Mouse (Mus musculus) embryonic facial prominence, embryonic 14.5 days (tissue): ENCODE measurements around the gene Tifa. TPM values are rescaled to one million over a fixed set of nuclear protein-coding genes. Genes with fewer than 3 reads are reported as not detected.
A peak's percentile ranks its signal among the peaks of the same experiment; 100 is the strongest.

ENCODE experiments used
- ATAC-seq: fragments of 200-750 bp; cut with Nextera tagmentation; 2 replicates; pipeline ENCODE4 v1.8.0; 2017; ENCODE audit warnings: low read depth, moderate number of reproducible peaks, moderate TSS enrichment
- DNase-seq: peaks from one replicate; pipeline ENCODE4 v3.0.0-alpha.2; 2015; ENCODE audit warnings: low spot score
- H3K27ac ChIP-seq: fragments of 300-500 bp; sonication (generic); replicated peaks from 2 replicates; pipeline ENCODE4 v1.5.1; 2014; ENCODE audit warnings: low read depth, mild to moderate bottlenecking, low read length, moderate library complexity
- H3K27me3 ChIP-seq: fragments of 300-500 bp; sonication (generic); replicated peaks from 2 replicates; pipeline ENCODE4 v1.6.1; 2014; ENCODE audit warnings: low read length; ENCODE audit not compliant: control insufficient read depth, insufficient read depth
- H3K36me3 ChIP-seq: fragments of 300-500 bp; sonication (generic); 2 replicates; pipeline ENCODE4 v1.6.1; 2014; ENCODE audit warnings: low read length, mixed read lengths; ENCODE audit not compliant: control insufficient read depth, insufficient read depth
- H3K4me1 ChIP-seq: fragments of 300-500 bp; sonication (generic); 2 replicates; pipeline ENCODE4 v1.6.1; 2014; ENCODE audit warnings: antibody characterized with exemption, low read length; ENCODE audit not compliant: control insufficient read depth, insufficient read depth
- H3K4me2 ChIP-seq: fragments of 300-500 bp; sonication (generic); 2 replicates; pipeline ENCODE4 v1.6.1; 2014; ENCODE audit warnings: low read depth, mild to moderate bottlenecking, low read length, moderate library complexity, mixed read lengths
- H3K4me3 ChIP-seq: fragments of 300-500 bp; sonication (generic); 2 replicates; pipeline ENCODE4 v1.5.1; 2014; ENCODE audit warnings: low read depth, mild to moderate bottlenecking, low read length
- H3K9ac ChIP-seq: fragments of 300-500 bp; sonication (generic); 2 replicates; pipeline ENCODE4 v1.6.1; 2014; ENCODE audit warnings: low read depth, mild to moderate bottlenecking, low read length, moderate library complexity, mixed read lengths
- H3K9me3 ChIP-seq: fragments of 300-500 bp; sonication (generic); 2 replicates; pipeline ENCODE4 v1.6.1; 2016; ENCODE audit warnings: low read length; ENCODE audit not compliant: control insufficient read depth
- WGBS: fragments of 180-500 bp; shearing (Covaris S2); extraction: QIAGEN DNeasy Blood & Tissue Kit; methylation state at CpG from one replicate; pipeline ENCODE4 v1.1.7; 2014; 5-methylcytosine and 5-hydroxymethylcytosine counted together
- polyA plus RNA-seq: library from polyadenylated mRNA; unstranded; fragments of >200 nt; fragmentation: Nextera tagmentation; extraction: Ambion mirVana; gene quantifications from 2 replicates; pipeline ENCODE4 v1.2.1, GENCODE M21; 2014

Gene Tifa
- polyA plus RNA-seq = 4.2 and 5.6 TPM in 2 replicates

DNA sequence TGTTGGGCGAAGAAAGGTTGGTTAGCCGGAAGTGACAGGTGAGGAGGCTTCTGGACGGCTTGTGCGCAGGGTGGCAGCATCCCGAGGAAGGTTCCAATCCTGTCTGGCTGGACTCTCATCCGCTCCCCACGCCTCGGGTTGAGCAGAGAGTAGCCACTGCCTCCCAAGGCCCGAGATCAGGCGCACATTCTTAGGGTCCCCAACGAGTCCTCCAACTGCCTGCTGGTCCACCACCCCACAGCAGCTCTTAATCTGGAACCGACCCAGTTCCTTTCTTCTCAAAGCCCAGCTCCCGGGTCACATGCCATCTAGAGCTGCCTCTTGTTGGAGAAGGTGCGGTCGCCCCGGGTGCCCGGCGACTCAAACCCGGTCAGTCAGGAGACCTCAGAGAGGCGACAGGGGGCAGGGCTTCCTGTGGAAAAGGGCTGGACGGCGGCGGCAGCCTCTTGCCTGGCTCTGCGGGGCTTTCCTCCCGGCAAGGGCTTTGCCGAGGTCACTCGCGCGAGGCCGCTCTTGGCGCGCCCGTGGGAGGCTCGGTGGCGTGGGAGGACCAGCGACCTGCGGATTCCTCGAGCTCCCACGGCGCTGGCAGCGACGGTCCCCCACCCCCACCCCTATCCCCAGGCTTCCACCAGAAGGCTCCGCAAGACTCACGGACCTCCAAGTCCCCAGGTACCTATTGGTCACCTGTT lies at the start of gene Tifa:
Gene Tifa (plus strand): TSS at position 306 of the 692 bp plus-strand sequence.
- Histone ChIP-seq H3K27ac (0 out of 2 replicates have a peak within 1 kb of the TSS, but pooled peaks have one; percentile 13), H3K27me3 (peaks cover 32% of the 10 kb centered on the region), H3K9ac (peak within 1 kb of the TSS; percentile 64), H3K36me3 (no peaks in the 10 kb centered on the region), H3K4me3 (peak within 1 kb of the TSS; percentile 53), H3K4me1 (peaks cover 12% of the 10 kb centered on the region), H3K9me3 (no peaks in the 10 kb centered on the region), H3K4me2 (peak within 1 kb of the TSS; percentile 94)
- ATAC-seq = peak; percentile 38
- DNase-seq = peak; percentile 32
- 2% methylated on average over 29 of the region's 44 CpGs for WGBS

DNA sequence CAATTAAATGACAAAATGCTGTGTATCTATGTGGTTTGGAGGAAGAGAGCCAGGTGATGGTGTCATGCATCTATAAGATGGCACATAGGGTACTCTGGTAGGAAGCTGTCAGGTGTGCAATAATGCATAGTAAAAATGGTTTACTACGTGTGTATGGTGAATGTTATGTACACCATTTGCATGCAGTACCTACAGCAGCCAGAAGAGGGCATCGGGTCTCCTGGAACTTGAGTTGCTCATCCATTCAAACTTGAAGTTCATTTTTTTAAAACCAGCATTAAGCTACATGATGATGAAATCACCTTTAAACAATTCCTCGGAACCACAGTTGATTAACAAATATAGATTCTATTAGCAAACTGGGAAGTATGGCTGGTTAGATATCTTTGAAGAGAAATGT lies 48.1 kb upstream of the Tifa start:
- no peak for DNase-seq
- Histone ChIP-seq H3K9ac (no peak overlapping the region), H3K4me3 (no peak overlapping the region), H3K4me1 (no peaks in the 10 kb centered on the region), H3K27me3 (peaks cover 5% of the 10 kb centered on the region), H3K27ac (no peak overlapping the region), H3K36me3 (no peaks in the 10 kb centered on the region), H3K4me2 (no peak overlapping the region), H3K9me3 (peaks cover 7% of the 10 kb centered on the region; the same call in 1 of the 2 replicates)
- WGBS = 97% methylated on average over 3 of the region's 3 CpGs
- no peak for ATAC-seq

DNA sequence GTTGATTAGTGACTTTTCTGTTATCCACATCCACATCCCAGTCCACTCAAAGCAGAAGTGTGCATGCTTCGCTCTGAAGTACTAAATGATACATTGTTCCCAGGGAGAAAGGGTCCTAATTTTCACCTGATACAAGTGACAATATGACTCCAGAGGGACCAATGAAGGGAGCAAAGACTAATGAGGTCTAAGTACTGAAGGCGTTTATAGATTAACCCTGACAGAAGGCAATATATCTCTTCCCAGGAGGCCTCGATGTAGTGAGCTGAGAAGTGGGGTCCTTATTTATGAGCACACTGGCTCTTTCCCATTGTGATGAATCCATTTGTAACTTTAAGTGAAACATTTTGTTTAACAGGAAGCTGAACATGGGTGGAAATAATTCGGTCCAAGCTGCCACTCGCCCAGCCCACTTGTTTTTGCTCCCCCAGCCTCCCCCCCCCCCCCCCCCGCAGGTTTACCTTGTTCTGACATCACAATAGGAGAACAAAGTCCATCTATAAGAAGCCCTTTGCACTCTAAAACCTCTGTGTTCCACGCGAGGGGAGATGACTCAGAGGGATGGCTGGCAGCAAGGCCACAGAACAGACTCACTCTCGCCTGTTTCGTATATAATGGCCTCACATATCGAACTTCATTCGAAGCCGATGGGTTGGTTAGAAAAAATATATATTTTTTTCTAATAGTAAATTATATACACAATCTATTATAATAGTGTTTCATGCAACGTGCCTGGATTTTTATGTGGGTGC lies 45.8 kb upstream of the Tifa start:
- H3K36me3 ChIP-seq = no peaks in the 10 kb centered on the region
- no peak overlapping the region for H3K4me2 ChIP-seq
- ATAC-seq (no peak), DNase-seq (no peak)
- WGBS = 83% methylated on average over 13 of the region's 14 CpGs
- peaks cover 25% of the 10 kb centered on the region for H3K27me3 ChIP-seq
- no peak overlapping the region for H3K27ac ChIP-seq
- no peak overlapping the region for H3K9ac ChIP-seq
- H3K4me1 ChIP-seq = no peaks in the 10 kb centered on the region
- H3K9me3 ChIP-seq = peaks cover 7% of the 10 kb centered on the region; the same call in 1 of the 2 replicates
- no peak overlapping the region for H3K4me3 ChIP-seq

DNA sequence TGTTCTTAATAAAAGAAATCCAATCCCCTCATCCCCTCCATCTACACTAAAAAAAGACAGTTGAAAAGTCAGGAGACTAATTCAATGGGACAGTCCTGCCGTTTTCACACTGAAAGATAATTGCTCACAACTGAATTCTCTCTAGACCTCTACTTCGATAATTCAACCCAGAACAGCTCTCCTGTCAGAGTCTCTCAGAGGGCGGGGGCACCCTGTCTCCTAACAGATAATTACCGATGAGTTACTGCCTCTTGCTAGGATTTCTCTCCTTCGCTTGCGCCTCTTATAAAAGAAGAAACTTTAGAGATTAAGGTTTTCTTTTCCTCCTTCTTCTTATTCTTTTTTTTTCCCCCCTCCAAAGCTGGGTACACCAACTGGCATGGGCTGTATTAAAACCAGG lies 44.1 kb upstream of the Tifa start:
- H3K4me1 ChIP-seq = peaks cover 11% of the 10 kb centered on the region
- no peak for DNase-seq
- H3K27me3 ChIP-seq = peaks cover 37% of the 10 kb centered on the region
- peaks cover 7% of the 10 kb centered on the region; the same call in 1 of the 2 replicates for H3K9me3 ChIP-seq
- 18% methylated on average over 6 of the region's 6 CpGs for WGBS
- no peak overlapping the region for H3K27ac ChIP-seq
- no peak overlapping the region for H3K4me2 ChIP-seq
- no peak overlapping the region for H3K9ac ChIP-seq
- ATAC-seq = no peak
- H3K36me3 ChIP-seq = no peaks in the 10 kb centered on the region
- no peak overlapping the region for H3K4me3 ChIP-seq

DNA sequence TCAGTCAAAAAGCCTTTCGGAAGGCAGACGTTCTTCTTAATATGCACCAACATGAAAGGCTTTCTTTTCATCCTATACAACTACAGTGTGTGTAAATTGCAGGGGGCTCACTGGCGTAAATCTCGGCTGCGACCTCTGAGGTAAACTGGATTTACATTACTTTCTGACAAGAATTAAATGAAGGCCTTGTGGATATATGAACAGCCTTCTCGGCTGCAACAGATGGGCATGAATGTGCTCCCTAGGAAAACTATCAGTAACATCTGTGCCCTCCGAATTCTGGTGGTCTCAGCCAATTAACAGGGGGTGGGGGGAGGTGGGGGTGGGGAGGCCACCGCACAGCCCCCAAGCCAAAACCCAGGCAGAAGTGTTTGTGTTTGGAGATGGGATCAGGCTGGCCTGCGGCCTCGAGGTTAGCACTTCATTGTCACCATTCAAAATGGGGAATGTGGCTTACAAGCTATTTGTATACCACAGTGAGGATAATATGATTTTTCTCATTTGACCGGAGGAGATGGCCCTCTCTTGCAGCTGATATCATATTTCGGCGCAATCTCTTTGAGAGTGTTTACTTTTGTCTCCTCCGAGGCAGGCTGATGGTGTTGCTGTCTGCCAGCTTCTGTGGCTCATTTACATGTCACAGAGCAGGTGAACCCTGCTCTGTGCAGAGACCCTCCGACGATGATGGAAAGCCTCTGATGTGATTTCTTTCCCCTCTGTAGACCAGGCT lies 43.5 kb upstream of the Tifa start:
- Histone ChIP-seq H3K9me3 (peaks cover 7% of the 10 kb centered on the region; the same call in 1 of the 2 replicates), H3K36me3 (no peaks in the 10 kb centered on the region), H3K4me2 (no peak overlapping the region), H3K27me3 (peaks cover 39% of the 10 kb centered on the region), H3K27ac (no peak overlapping the region), H3K4me3 (no peak overlapping the region), H3K9ac (no peak overlapping the region), H3K4me1 (peaks cover 11% of the 10 kb centered on the region)
- DNase-seq (no peak), ATAC-seq (peak; percentile 30)
- 12% methylated on average over 16 of the region's 16 CpGs for WGBS

DNA sequence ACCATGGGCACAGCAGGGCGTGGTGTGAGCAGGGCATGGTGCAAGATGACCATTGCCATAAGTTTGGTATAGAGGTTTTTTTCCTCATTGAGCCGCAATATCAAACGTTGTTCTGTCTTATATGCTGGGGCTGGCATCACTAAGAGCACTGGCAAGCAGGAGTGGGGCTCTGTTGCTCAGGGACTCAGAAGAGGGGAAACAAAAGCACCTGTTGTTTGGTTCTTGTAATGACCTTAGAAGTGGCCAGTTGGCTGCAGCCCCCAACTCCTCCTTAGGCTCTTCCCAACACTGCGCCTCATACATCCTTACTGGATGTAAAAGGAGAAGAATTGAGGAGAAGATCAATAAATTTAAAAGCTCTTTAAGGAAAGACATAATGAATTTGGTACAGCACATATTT lies 41.0 kb upstream of the Tifa start:
- H3K4me2 ChIP-seq = no peak overlapping the region
- ATAC-seq = no peak
- 44% methylated on average over 4 of the region's 4 CpGs for WGBS
- peaks cover 39% of the 10 kb centered on the region for H3K27me3 ChIP-seq
- H3K9me3 ChIP-seq = no peaks in the 10 kb centered on the region
- no peak overlapping the region for H3K4me3 ChIP-seq
- peaks cover 11% of the 10 kb centered on the region for H3K4me1 ChIP-seq
- DNase-seq = no peak
- H3K9ac ChIP-seq = no peak overlapping the region
- no peak overlapping the region for H3K27ac ChIP-seq
- no peaks in the 10 kb centered on the region for H3K36me3 ChIP-seq

DNA sequence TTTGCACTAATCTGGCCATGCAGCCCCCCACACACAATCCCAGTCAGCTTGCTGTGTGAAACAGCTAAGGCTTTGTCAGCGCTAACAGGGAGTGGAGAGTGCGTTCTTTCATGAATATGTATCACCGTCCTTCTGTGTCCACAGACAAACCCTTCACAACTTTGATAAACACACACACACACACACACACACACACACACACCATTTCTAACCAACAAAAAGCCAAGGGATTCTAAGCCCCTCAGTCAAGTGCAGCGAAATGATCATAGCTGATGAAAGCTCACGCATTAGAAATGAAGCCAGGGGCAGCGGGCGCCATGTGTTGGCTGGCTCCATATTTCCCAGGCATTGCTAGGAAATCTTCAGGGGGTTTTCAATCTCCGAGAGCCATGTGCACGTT lies 40.3 kb upstream of the Tifa start:
- Histone ChIP-seq H3K27ac (no peak overlapping the region), H3K4me1 (peaks cover 11% of the 10 kb centered on the region), H3K9me3 (no peaks in the 10 kb centered on the region), H3K27me3 (peaks cover 39% of the 10 kb centered on the region), H3K4me3 (peak overlapping the region; percentile 13; the same call in 1 of the 2 replicates), H3K36me3 (no peaks in the 10 kb centered on the region), H3K9ac (no peak overlapping the region), H3K4me2 (peak overlapping the region; percentile 47)
- no peak for ATAC-seq
- DNase-seq = no peak
- WGBS = 6% methylated on average over 9 of the region's 9 CpGs

DNA sequence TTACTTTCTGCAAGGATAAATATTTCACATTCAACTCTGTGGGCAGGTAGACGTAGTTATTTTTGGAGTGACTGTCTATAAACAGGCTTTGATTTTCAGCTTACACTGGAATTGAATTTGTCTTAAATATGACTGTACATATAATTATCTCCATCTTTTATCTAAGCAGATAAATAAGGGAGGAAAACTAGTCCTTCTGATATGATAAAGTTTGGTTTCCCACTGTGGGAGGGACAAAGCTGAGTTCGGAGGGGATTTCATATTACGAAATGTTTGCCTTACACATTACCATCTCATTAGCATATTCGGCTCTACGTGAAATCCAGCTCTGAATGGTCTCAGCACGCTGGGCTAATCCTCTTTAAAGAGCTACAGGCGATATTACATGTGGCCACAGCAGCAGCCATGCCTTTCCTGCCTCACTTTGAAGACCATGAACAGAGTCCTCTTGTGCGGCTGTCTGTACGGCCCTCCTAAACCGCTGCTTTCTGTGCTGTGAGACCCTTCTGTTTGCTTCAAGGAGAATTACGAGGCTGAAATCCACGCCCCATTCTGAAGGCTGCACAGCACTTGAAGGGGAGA lies 39.5 kb upstream of the Tifa start:
- ATAC-seq (0 out of 2 replicates have a peak, but pooled peaks have one; percentile 68), DNase-seq (peak; percentile 36)
- 10% methylated on average over 12 of the region's 12 CpGs for whole genome bisulfite sequencing
- H3K27ac ChIP-seq = no peak overlapping the region
- H3K4me1 ChIP-seq = peaks cover 11% of the 10 kb centered on the region
- no peak overlapping the region for H3K9ac ChIP-seq
- H3K27me3 ChIP-seq = peaks cover 39% of the 10 kb centered on the region
- H3K4me2 ChIP-seq = peak overlapping the region; percentile 47
- no peaks in the 10 kb centered on the region for H3K36me3 ChIP-seq
- H3K4me3 ChIP-seq = peak overlapping the region; percentile 23
- H3K9me3 ChIP-seq = no peaks in the 10 kb centered on the region
